Mouse (Mus musculus): ENCODE results near the gene Sbno2.

Gene Sbno2

GRCm38 (mm10) chr10:80105460-80105859 lies at the start of gene Sbno2:
Gene Sbno2, minus strand, starts transcription at chr10:80105571.
- DNase-seq, result no peak

GRCm38 (mm10) chr10:80154384-80154783 lies 49.0 kb upstream of the Sbno2 start:
- no peak for DNase-seq

GRCm38 (mm10) chr10:80153713-80154112 lies 48.3 kb upstream of the Sbno2 start:
- no peak for DNase-seq

GRCm38 (mm10) chr10:80152873-80153260 lies 47.5 kb upstream of the Sbno2 start:
- peak; percentile 55 to 60 for DNase-seq

- DNase-seq, result peak; percentile 51 to 54
Measured at GRCm38 (mm10) chr10:80152071-80152872, 46.9 kb upstream of the Sbno2 start.

GRCm38 (mm10) chr10:80151211-80152034 lies 46.1 kb upstream of the Sbno2 start:
- DNase-seq, result peak; percentile 78 to 82

GRCm38 (mm10) chr10:80150226-80151210 lies 45.1 kb upstream of the Sbno2 start:
- DNase-seq, result peak; percentile 86

- DNase-seq, result peak; percentile 99 to 100
Measured at GRCm38 (mm10) chr10:80149291-80150225, 44.2 kb upstream of the Sbno2 start.

GRCm38 (mm10) chr10:80148610-80149290 lies 43.4 kb upstream of the Sbno2 start:
- peak; percentile 97 to 98 for DNase-seq

GRCm38 (mm10) chr10:80147719-80148601 lies 42.6 kb upstream of the Sbno2 start, which contains the start of gene Midn:
Gene Midn, plus strand, starts transcription at chr10:80148272.
- DNase-seq, result peak; percentile 86 to 87

- no peak for DNase-seq
Measured at GRCm38 (mm10) chr10:80147146-80147718, 41.9 kb upstream of the Sbno2 start.

- no peak for DNase-seq
Measured at GRCm38 (mm10) chr10:80146568-80147011, 41.2 kb upstream of the Sbno2 start.

- DNase-seq, result peak; percentile 64 to 66
Measured at GRCm38 (mm10) chr10:80145896-80146295, 40.5 kb upstream of the Sbno2 start.

GRCm38 (mm10) chr10:80144864-80145838 lies 39.8 kb upstream of the Sbno2 start:
- DNase-seq, result peak; percentile 90 to 93

- no peak for DNase-seq
Measured at GRCm38 (mm10) chr10:80144159-80144558, 38.8 kb upstream of the Sbno2 start.

GRCm38 (mm10) chr10:80143664-80144063 lies 38.3 kb upstream of the Sbno2 start:
- DNase-seq, result no peak

- no peak for DNase-seq
Measured at GRCm38 (mm10) chr10:80142530-80142925, 37.2 kb upstream of the Sbno2 start.
